Mouse (Mus musculus) heart, adult 2 months (tissue): Measurements from ENCODE around the gene Wars2.

Experiments used
- CTCF ChIP-seq: fragments of 200-600 bp; IDR thresholded peaks from 2 replicates; pipeline ENCODE4 v1.8.1; 2022; ENCODE audit warnings: antibody characterized with exemption, mild to moderate bottlenecking, moderate library complexity
- EP300 ChIP-seq: fragments of 200-500 bp; IDR thresholded peaks from 2 replicates; pipeline ENCODE4 v1.6.1; 2011; ENCODE audit warnings: low read depth, low read length, control low read depth; ENCODE audit not compliant: insufficient read depth

DNA sequence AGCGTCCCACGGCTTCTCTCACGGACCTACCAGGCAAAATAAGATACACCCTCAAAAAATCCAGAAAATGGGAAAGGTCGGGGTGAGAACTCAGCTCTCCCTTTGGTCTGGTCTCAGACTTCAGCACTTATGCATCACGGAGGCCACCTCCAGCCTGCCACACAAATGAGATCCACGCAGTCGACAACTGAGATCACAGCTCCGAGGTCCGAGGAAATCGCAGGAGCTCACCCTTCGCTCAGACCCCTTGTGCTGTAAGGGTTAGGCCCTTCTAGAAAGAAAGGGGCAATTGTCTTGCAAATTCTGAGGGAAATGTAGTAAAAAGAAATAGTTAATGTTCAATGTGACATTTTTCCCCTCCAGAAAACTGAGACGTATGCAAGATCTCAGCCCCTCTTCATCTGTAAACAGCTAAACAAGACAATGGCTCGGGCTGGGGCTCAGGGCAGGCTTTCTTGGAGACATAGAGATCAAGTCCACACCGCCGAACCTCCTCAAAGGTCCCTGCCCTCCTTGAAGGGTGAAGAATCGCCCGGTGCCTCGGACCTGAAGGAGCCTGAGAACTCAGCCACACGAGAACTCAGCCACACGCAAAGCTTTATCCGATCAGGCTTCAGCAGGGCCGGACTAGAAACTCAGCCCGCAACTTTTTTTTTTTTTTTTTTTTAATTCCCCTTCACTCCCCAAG lies 94.4 kb downstream of the Wars2 start:
- no peak for TF ChIP-seq CTCF
- no peak for TF ChIP-seq EP300
